Mouse (Mus musculus): Measurements from ENCODE around the gene Cfap45.

- TF ChIP-seq CTCF (IDR thresholded peaks at IDR 0.05; ENCODE audit: low read depth) (no peak), EP300 (optimal IDR thresholded peaks at IDR 0.05) (no peak)
Observed at GRCm38 (mm10) chr1:172503111-172503997, 17.2 kb upstream of the Cfap45 start.

All from stomach, postnatal 0 days (tissue).